Mouse (Mus musculus): ENCODE data around the gene Arnt.

- no peak for TF ChIP-seq CTCF (IDR thresholded peaks at IDR 0.05)
- TF ChIP-seq EP300 (IDR thresholded peaks at IDR 0.05): no peak
Measured at GRCm38 (mm10) chr3:95542171-95542570, 108.0 kb downstream of the Arnt start.
